Mouse (Mus musculus) CH12.LX (cell line): ENCODE data around the gene Irf8.

Experiments used
- CTCF ChIP-seq, 2 experiments: IDR thresholded peaks in 1 of 2; conservative IDR thresholded peaks in 1 of 2; 2 replicates each; pipeline ENCODE4 v1.5.1; 2011 to 2012; ENCODE audit warnings: low read depth in 2 of 2, low read length in 2 of 2, improper control_type of control experiment in 1 of 2, inconsistent platforms in 1 of 2, mild to moderate bottlenecking in 1 of 2, moderate library complexity in 1 of 2
- NRF1 ChIP-seq: IDR thresholded peaks from 2 replicates; pipeline ENCODE4 v1.6.1; 2014; ENCODE audit warnings: low read depth, mild to moderate bottlenecking, inconsistent platforms, low read length, improper control_type of control experiment, moderate library complexity
- POLR2A ChIP-seq: IDR thresholded peaks from 2 replicates; pipeline ENCODE4 v1.6.1; 2011; ENCODE audit warnings: low read depth, mild to moderate bottlenecking, improper control_type of control experiment, low read length
- SMC3 ChIP-seq: IDR thresholded peaks from 2 replicates; pipeline ENCODE4 v1.6.1; 2011; ENCODE audit warnings: low read depth, low read length, improper control_type of control experiment
- USF2 ChIP-seq: conservative IDR thresholded peaks from 2 replicates; pipeline ENCODE4 v1.6.1; 2011; ENCODE audit warnings: low read depth, low read length, improper control_type of control experiment

DNA sequence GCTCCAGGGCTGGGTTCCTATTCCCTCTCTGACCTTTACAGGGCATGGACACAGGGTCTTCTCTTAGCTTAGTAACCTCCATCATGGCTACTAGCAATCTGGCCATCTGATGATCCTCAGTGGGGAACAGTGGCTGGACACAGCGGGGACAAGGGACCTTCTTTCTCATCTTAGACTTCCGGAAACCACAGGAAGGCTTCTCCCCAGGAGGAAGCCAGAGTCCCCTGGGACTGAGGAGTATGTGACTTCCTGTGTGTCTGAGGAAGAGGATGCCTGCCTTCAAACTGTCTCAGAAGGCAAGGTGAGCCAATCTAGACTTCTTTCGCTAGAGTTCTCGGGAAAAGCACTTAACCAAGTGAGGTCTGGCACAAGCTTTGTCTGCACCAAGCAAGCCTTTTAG is 36.1 kb upstream of the Irf8 start:
- TF ChIP-seq NRF1 (no peak), POLR2A (no peak), CTCF (conservative IDR thresholded peaks at IDR 0.05 in 1 of 2, IDR thresholded peaks at IDR 0.05 in 1 of 2; ENCODE audit: low read depth in 2 of 2, low read length in 2 of 2) (no peak), USF2 (no peak), SMC3 (no peak)
